Mouse (Mus musculus) lung, postnatal 0 days (tissue): ENCODE measurements around the gene Usp36. TPM values are rescaled to one million over a fixed set of nuclear protein-coding genes. Genes with fewer than 3 reads are reported as not detected.

Experiments
- ATAC-seq: fragments of 200-750 bp; cut with Nextera tagmentation; 2 replicates; pipeline ENCODE4 v1.8.0; 2017; ENCODE audit warnings: moderate library complexity
- DNase-seq: peaks from one replicate; pipeline ENCODE4 v3.0.0-alpha.2; 2016; ENCODE audit warnings: low spot score
- H3K27ac ChIP-seq: fragments of 300-500 bp; sonication (generic); 2 replicates; pipeline ENCODE4 v1.5.1; 2014; ENCODE audit warnings: antibody characterized with exemption, mild to moderate bottlenecking, low read length, mixed read lengths
- H3K27me3 ChIP-seq: fragments of 300-500 bp; sonication (generic); replicated peaks from 2 replicates; pipeline ENCODE4 v1.6.1; 2014; ENCODE audit warnings: low read length, mixed read lengths; ENCODE audit not compliant: insufficient read depth
- H3K36me3 ChIP-seq: fragments of 300-500 bp; sonication (generic); 2 replicates; pipeline ENCODE4 v1.6.1; 2014; ENCODE audit warnings: low read length, mixed read lengths; ENCODE audit not compliant: insufficient read depth
- H3K4me1 ChIP-seq: fragments of 300-500 bp; sonication (generic); 2 replicates; pipeline ENCODE4 v1.6.1; 2014; ENCODE audit warnings: antibody characterized with exemption, low read depth, low read length, mixed read lengths; ENCODE audit not compliant: insufficient read depth
- H3K4me2 ChIP-seq: fragments of 300-500 bp; sonication (generic); replicated peaks from 2 replicates; pipeline ENCODE4 v1.6.1; 2014; ENCODE audit warnings: low read depth, mild to moderate bottlenecking, low read length, moderate library complexity, mixed read lengths
- H3K4me3 ChIP-seq: fragments of 300-500 bp; sonication (generic); 2 replicates; pipeline ENCODE4 v1.5.1; 2014; ENCODE audit warnings: low read depth, low read length
- H3K9ac ChIP-seq: fragments of 300-500 bp; sonication (generic); replicated peaks from 2 replicates; pipeline ENCODE4 v1.6.1; 2014; ENCODE audit warnings: low read depth, mild to moderate bottlenecking
- H3K9me3 ChIP-seq: fragments of 300-500 bp; sonication (generic); 2 replicates; pipeline ENCODE4 v1.6.1; 2016; ENCODE audit warnings: low read length, mixed read lengths
- CTCF ChIP-seq: IDR thresholded peaks from 2 replicates; pipeline ENCODE4 v1.5.1; 2016; ENCODE audit warnings: antibody characterized with exemption, mild to moderate bottlenecking
- EP300 ChIP-seq: IDR thresholded peaks from 2 replicates; pipeline ENCODE4 v1.6.1; 2016; ENCODE audit warnings: antibody characterized with exemption, mild to moderate bottlenecking, control low read depth
- WGBS: fragments of 180-500 bp; shearing (Covaris S2); extraction: QIAGEN DNeasy Blood & Tissue Kit; methylation state at CpG from one replicate; pipeline ENCODE4 v1.1.7; 2014; 5-methylcytosine and 5-hydroxymethylcytosine counted together
- polyA plus RNA-seq: library from polyadenylated mRNA; unstranded; fragments of >200 nt; fragmentation: Nextera tagmentation; extraction: Ambion mirVana; gene quantifications from 2 replicates; pipeline ENCODE4 v1.2.1, GENCODE M21; 2015

The Usp36 gene
- polyA plus RNA-seq, 1 experiment from 2014 or later = 11.8 TPM

GRCm38 (mm10) chr11:118216468-118216867 lies 73.6 kb downstream of the Usp36 start:
- Histone ChIP-seq H3K9me3 (no peaks in the 10 kb centered on the region), H3K27me3 (no peaks in the 10 kb centered on the region), H3K27ac (no peak overlapping the region), H3K4me3 (no peak overlapping the region), H3K9ac (no peak overlapping the region), H3K4me2 (no peak overlapping the region), H3K36me3 (no peaks in the 10 kb centered on the region), H3K4me1 (peaks cover 16% of the 10 kb centered on the region)
- ATAC-seq (no peak), DNase-seq (no peak)
- WGBS = 60% methylated on average over 6 of the region's 6 CpGs
- TF ChIP-seq CTCF (no peak), EP300 (no peak)

GRCm38 (mm10) chr11:118215928-118216458 lies 74.1 kb downstream of the Usp36 start:
- H3K4me2 ChIP-seq = no peak overlapping the region
- WGBS = 48% methylated on average over 5 of the region's 5 CpGs
- peak; percentile 19; the same call in 1 of the 2 replicates for TF ChIP-seq EP300
- no peak for TF ChIP-seq CTCF
- no peaks in the 10 kb centered on the region for H3K36me3 ChIP-seq
- no peaks in the 10 kb centered on the region for H3K9me3 ChIP-seq
- no peak overlapping the region for H3K4me3 ChIP-seq
- H3K4me1 ChIP-seq = peaks cover 16% of the 10 kb centered on the region
- ATAC-seq = peak; percentile 49
- H3K27ac ChIP-seq = no peak overlapping the region
- H3K9ac ChIP-seq = no peak overlapping the region
- no peaks in the 10 kb centered on the region for H3K27me3 ChIP-seq
- DNase-seq = peak; percentile 71

- Histone ChIP-seq H3K9me3 (no peaks in the 10 kb centered on the region), H3K9ac (no peak overlapping the region), H3K4me3 (no peak overlapping the region), H3K4me2 (no peak overlapping the region), H3K4me1 (peaks cover 28% of the 10 kb centered on the region), H3K27ac (0 out of 2 replicates have a peak overlapping the region, but pooled peaks have one; percentile 43), H3K27me3 (no peaks in the 10 kb centered on the region), H3K36me3 (no peaks in the 10 kb centered on the region)
- TF ChIP-seq CTCF (no peak), EP300 (no peak)
- DNase-seq = peak; percentile 59
- WGBS = 61% methylated on average over 7 of the region's 7 CpGs
- peak; percentile 44 for ATAC-seq
Observed at GRCm38 (mm10) chr11:118212636-118213112, 77.4 kb downstream of the Usp36 start.

GRCm38 (mm10) chr11:118211749-118212635 lies 78.1 kb downstream of the Usp36 start:
- DNase-seq = no peak
- H3K4me2 ChIP-seq = no peak overlapping the region
- no peak overlapping the region for H3K4me3 ChIP-seq
- H3K27me3 ChIP-seq = no peaks in the 10 kb centered on the region
- no peaks in the 10 kb centered on the region for H3K9me3 ChIP-seq
- 39% methylated on average over 10 of the region's 10 CpGs for WGBS
- no peaks in the 10 kb centered on the region for H3K36me3 ChIP-seq
- ATAC-seq = peak; percentile 36
- H3K27ac ChIP-seq = peak overlapping the region; percentile 60
- TF ChIP-seq EP300 (no peak), CTCF (no peak)
- no peak overlapping the region for H3K9ac ChIP-seq
- peaks cover 33% of the 10 kb centered on the region for H3K4me1 ChIP-seq

GRCm38 (mm10) chr11:118210962-118211361 lies 79.1 kb downstream of the Usp36 start:
- no peaks in the 10 kb centered on the region for H3K36me3 ChIP-seq
- 0 out of 2 replicates have a peak overlapping the region, but pooled peaks have one; percentile 2 for H3K4me2 ChIP-seq
- TF ChIP-seq EP300 = peak; percentile 55; the same call in 1 of the 2 replicates
- no peak for TF ChIP-seq CTCF
- 72% methylated on average over 5 of the region's 5 CpGs for WGBS
- DNase-seq (peak; percentile 39), ATAC-seq (peak; percentile 72)
- no peaks in the 10 kb centered on the region for H3K9me3 ChIP-seq
- H3K27me3 ChIP-seq = no peaks in the 10 kb centered on the region
- peaks cover 30% of the 10 kb centered on the region for H3K4me1 ChIP-seq
- H3K4me3 ChIP-seq = no peak overlapping the region
- H3K27ac ChIP-seq = peak overlapping the region; percentile 60; the same call in 1 of the 2 replicates
- no peak overlapping the region for H3K9ac ChIP-seq

GRCm38 (mm10) chr11:118210116-118210515 lies 79.9 kb downstream of the Usp36 start:
- no peak overlapping the region for H3K4me2 ChIP-seq
- no peak overlapping the region for H3K27ac ChIP-seq
- 81% methylated on average over 4 of the region's 4 CpGs for WGBS
- H3K9me3 ChIP-seq = no peaks in the 10 kb centered on the region
- no peaks in the 10 kb centered on the region for H3K36me3 ChIP-seq
- ATAC-seq = no peak
- no peak overlapping the region for H3K4me3 ChIP-seq
- TF ChIP-seq EP300 = no peak
- TF ChIP-seq CTCF = no peak
- no peaks in the 10 kb centered on the region for H3K27me3 ChIP-seq
- H3K9ac ChIP-seq = no peak overlapping the region
- no peak for DNase-seq
- peaks cover 30% of the 10 kb centered on the region for H3K4me1 ChIP-seq

Other genes with a start within 250 kb of the Usp36 start
- 0.08 and 0.10 TPM in 2 replicates for gene Dnah17, start 159.6 kb downstream of the Usp36 start, polyA plus RNA-seq
- 19.4 and 19.5 TPM in 2 replicates for gene Cyth1, start 41.7 kb downstream of the Usp36 start, polyA plus RNA-seq
- 0.44 and 0.88 TPM in 2 replicates for gene Cep295nl, start 52.3 kb upstream of the Usp36 start, polyA plus RNA-seq
- 105 and 107 TPM in 2 replicates for gene Timp2, start 65.5 kb upstream of the Usp36 start, polyA plus RNA-seq
- gene Lgals3bp, start 111.8 kb upstream of the Usp36 start, polyA plus RNA-seq = 30.8 and 44.3 TPM in 2 replicates
- 21.3 and 22.5 TPM in 2 replicates for gene Cant1, start 128.8 kb upstream of the Usp36 start, polyA plus RNA-seq
- gene C1qtnf1, start 138.0 kb upstream of the Usp36 start, polyA plus RNA-seq = 7.2 and 9.1 TPM in 2 replicates
- gene Engase, start 186.6 kb upstream of the Usp36 start, polyA plus RNA-seq = 4.7 and 4.9 TPM in 2 replicates